Mouse (Mus musculus) neural tube, embryonic 13.5 days (tissue): ENCODE measurements at regions not wholly inside any gene's neighbourhood (a gene's known extent, or its start where the extent isn't known, plus 50 kb on each side); places are given as distances from the start of the nearest gene placed in this dataset.

Experiments
- ATAC-seq: fragments of 200-750 bp; cut with Nextera tagmentation; 2 replicates; pipeline ENCODE4 v1.8.0; 2017; ENCODE audit warnings: low read depth, mild to moderate bottlenecking, moderate TSS enrichment, moderate library complexity
- H3K27ac ChIP-seq: fragments of 300-500 bp; sonication (generic); replicated peaks from 2 replicates; pipeline ENCODE4 v1.5.1; 2015; ENCODE audit warnings: moderate library complexity, mild to moderate bottlenecking, inconsistent platforms
- H3K27me3 ChIP-seq: fragments of 300-500 bp; sonication (generic); 2 replicates; pipeline ENCODE4 v1.6.1; 2015; ENCODE audit warnings: mild to moderate bottlenecking, inconsistent platforms
- H3K36me3 ChIP-seq: fragments of 300-500 bp; sonication (generic); 2 replicates; pipeline ENCODE4 v1.6.1; 2015; ENCODE audit warnings: mild to moderate bottlenecking, inconsistent platforms
- H3K4me1 ChIP-seq: fragments of 300-500 bp; sonication (generic); replicated peaks from 2 replicates; pipeline ENCODE4 v1.6.1; 2015; ENCODE audit warnings: inconsistent platforms
- H3K4me2 ChIP-seq: fragments of 300-500 bp; sonication (generic); 2 replicates; pipeline ENCODE4 v1.6.1; 2015; ENCODE audit warnings: inconsistent platforms, mild to moderate bottlenecking, moderate library complexity
- H3K4me3 ChIP-seq: fragments of 300-500 bp; sonication (generic); 2 replicates; pipeline ENCODE4 v1.5.1; 2015; ENCODE audit warnings: mild to moderate bottlenecking, inconsistent platforms
- H3K9ac ChIP-seq: fragments of 300-500 bp; sonication (generic); 2 replicates; pipeline ENCODE4 v1.6.1; 2015; ENCODE audit warnings: moderate library complexity, mild to moderate bottlenecking, inconsistent platforms
- H3K9me3 ChIP-seq: fragments of 300-500 bp; sonication (generic); 2 replicates; pipeline ENCODE4 v1.6.1; 2016; ENCODE audit warnings: inconsistent platforms
- WGBS: fragments of 180-500 bp; shearing (Covaris S2); methylation state at CpG from one replicate; pipeline ENCODE4 v1.1.7; 2015; 5-methylcytosine and 5-hydroxymethylcytosine counted together

DNA sequence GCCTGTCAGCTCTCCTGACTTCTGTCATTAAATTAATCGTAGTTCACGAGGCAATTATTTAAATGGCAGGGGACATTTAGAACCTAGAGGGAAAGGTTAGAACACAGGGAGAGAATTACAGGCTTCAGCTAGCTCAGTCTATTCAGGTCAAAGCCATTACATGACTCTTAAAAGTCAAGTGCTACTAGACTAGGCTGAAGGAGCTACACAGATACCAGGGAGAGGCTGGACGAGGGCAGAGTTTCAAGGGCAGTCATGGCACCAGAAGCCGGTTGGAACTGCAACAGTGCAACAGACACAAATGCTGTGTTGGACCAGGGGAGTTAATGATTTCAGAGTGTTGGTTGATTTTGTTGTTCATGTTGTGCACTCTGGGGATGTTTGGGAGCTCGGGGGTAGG is 254.5 kb downstream of the Hhipl2 start:
- ATAC-seq: no peak
- Histone ChIP-seq H3K36me3 (no peaks in the 10 kb centered on the region), H3K9me3 (no peaks in the 10 kb centered on the region), H3K4me1 (peaks cover 14% of the 10 kb centered on the region), H3K27ac (no peak overlapping the region), H3K9ac (no peak overlapping the region), H3K27me3 (no peaks in the 10 kb centered on the region), H3K4me3 (no peak overlapping the region), H3K4me2 (no peak overlapping the region)
- WGBS: 85% methylated on average over 5 of the region's 5 CpGs

DNA sequence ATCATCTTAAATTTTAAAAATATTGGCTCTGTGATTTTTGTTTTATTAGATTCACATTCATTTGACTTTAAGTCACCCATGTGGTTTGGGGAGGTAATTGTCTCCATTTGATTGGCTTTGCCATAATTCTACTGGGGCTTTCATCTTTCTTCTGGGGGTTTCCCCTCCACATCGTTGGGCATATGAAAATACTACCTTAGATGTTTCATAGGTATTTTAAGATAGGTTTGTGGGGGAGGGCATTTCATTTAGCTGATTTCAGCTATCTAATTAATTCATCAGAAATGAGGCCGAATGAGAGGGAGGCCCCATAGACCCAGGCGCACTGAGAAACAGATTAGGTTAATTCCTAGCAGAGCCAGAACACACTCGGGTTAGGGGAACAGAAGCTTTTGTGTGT is 259.6 kb downstream of the Hhipl2 start:
- no peaks in the 10 kb centered on the region for H3K9me3 ChIP-seq
- no peaks in the 10 kb centered on the region for H3K27me3 ChIP-seq
- no peak overlapping the region for H3K4me3 ChIP-seq
- no peak for ATAC-seq
- no peaks in the 10 kb centered on the region for H3K4me1 ChIP-seq
- H3K4me2 ChIP-seq: no peak overlapping the region
- no peaks in the 10 kb centered on the region for H3K36me3 ChIP-seq
- WGBS: 66% methylated on average over 4 of the region's 4 CpGs
- H3K27ac ChIP-seq: no peak overlapping the region
- H3K9ac ChIP-seq: no peak overlapping the region

DNA sequence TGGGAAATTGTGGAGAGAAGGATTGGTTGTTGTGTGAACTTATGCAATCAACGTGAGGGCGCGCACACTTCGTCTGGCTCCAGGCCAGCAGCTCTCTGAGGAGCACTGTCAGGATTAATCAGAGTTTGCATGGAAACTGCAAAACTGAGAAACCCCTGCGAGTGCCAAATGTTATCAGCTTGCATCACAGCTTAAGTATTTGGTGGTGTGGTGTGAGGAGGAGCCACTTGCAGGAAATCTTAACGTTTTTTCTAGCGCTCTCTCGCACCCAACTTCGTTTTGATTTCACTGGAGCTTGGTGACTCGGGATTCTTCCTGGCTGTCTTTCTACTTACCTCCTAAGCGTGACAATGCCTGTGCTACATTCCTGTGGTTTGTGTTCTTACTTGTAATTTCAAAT is 261.9 kb downstream of the Hhipl2 start:
- no peak for ATAC-seq
- H3K4me1 ChIP-seq: no peaks in the 10 kb centered on the region
- H3K4me3 ChIP-seq: no peak overlapping the region
- H3K9ac ChIP-seq: no peak overlapping the region
- H3K4me2 ChIP-seq: no peak overlapping the region
- WGBS: 73% methylated on average over 11 of the region's 11 CpGs
- H3K27ac ChIP-seq: no peak overlapping the region
- H3K36me3 ChIP-seq: no peaks in the 10 kb centered on the region
- H3K9me3 ChIP-seq: no peaks in the 10 kb centered on the region
- H3K27me3 ChIP-seq: no peaks in the 10 kb centered on the region

- Histone ChIP-seq H3K36me3 (no peaks in the 10 kb centered on the region), H3K27ac (no peak overlapping the region), H3K4me2 (no peak overlapping the region), H3K4me3 (no peak overlapping the region), H3K9me3 (no peaks in the 10 kb centered on the region), H3K27me3 (no peaks in the 10 kb centered on the region), H3K4me1 (no peaks in the 10 kb centered on the region), H3K9ac (no peak overlapping the region)
- 92% methylated on average over 5 of the region's 5 CpGs for WGBS
- ATAC-seq: no peak
Measured at GRCm38 (mm10) chr1:183686056-183686455, 268.0 kb downstream of the Hhipl2 start.

GRCm38 (mm10) chr1:183692756-183693155 is 274.7 kb downstream of the Hhipl2 start:
- H3K4me3 ChIP-seq: no peak overlapping the region
- H3K36me3 ChIP-seq: no peaks in the 10 kb centered on the region
- H3K27me3 ChIP-seq: no peaks in the 10 kb centered on the region
- no peak overlapping the region for H3K27ac ChIP-seq
- no peak overlapping the region for H3K9ac ChIP-seq
- ATAC-seq: no peak
- WGBS: 91% methylated on average over 5 of the region's 5 CpGs
- H3K4me1 ChIP-seq: no peaks in the 10 kb centered on the region
- H3K9me3 ChIP-seq: no peaks in the 10 kb centered on the region
- H3K4me2 ChIP-seq: no peak overlapping the region

GRCm38 (mm10) chr1:183699284-183699683 is 281.3 kb downstream of the Hhipl2 start:
- no peaks in the 10 kb centered on the region for H3K27me3 ChIP-seq
- H3K27ac ChIP-seq: no peak overlapping the region
- H3K9ac ChIP-seq: no peak overlapping the region
- no peaks in the 10 kb centered on the region for H3K36me3 ChIP-seq
- 89% methylated on average over 11 of the region's 11 CpGs for WGBS
- H3K4me2 ChIP-seq: no peak overlapping the region
- H3K9me3 ChIP-seq: no peaks in the 10 kb centered on the region
- no peak overlapping the region for H3K4me3 ChIP-seq
- H3K4me1 ChIP-seq: no peaks in the 10 kb centered on the region
- ATAC-seq: no peak

GRCm38 (mm10) chr1:183702888-183703287 is 284.9 kb downstream of the Hhipl2 start:
- no peak overlapping the region for H3K27ac ChIP-seq
- no peak overlapping the region for H3K4me3 ChIP-seq
- WGBS: 97% methylated on average over 2 of the region's 2 CpGs
- no peaks in the 10 kb centered on the region for H3K4me1 ChIP-seq
- H3K9me3 ChIP-seq: no peaks in the 10 kb centered on the region
- ATAC-seq: no peak
- H3K9ac ChIP-seq: no peak overlapping the region
- H3K36me3 ChIP-seq: no peaks in the 10 kb centered on the region
- no peak overlapping the region for H3K4me2 ChIP-seq
- no peaks in the 10 kb centered on the region for H3K27me3 ChIP-seq

- Histone ChIP-seq H3K4me1 (peaks cover 6% of the 10 kb centered on the region; the same call in 1 of the 2 replicates), H3K4me2 (no peak overlapping the region), H3K27ac (no peak overlapping the region), H3K4me3 (no peak overlapping the region), H3K9me3 (no peaks in the 10 kb centered on the region), H3K9ac (no peak overlapping the region), H3K27me3 (no peaks in the 10 kb centered on the region), H3K36me3 (no peaks in the 10 kb centered on the region)
- ATAC-seq: no peak
- WGBS: 85% methylated on average over 1 of the region's 1 CpGs
Measured at GRCm38 (mm10) chr1:183712895-183713294, 294.9 kb downstream of the Hhipl2 start.

DNA sequence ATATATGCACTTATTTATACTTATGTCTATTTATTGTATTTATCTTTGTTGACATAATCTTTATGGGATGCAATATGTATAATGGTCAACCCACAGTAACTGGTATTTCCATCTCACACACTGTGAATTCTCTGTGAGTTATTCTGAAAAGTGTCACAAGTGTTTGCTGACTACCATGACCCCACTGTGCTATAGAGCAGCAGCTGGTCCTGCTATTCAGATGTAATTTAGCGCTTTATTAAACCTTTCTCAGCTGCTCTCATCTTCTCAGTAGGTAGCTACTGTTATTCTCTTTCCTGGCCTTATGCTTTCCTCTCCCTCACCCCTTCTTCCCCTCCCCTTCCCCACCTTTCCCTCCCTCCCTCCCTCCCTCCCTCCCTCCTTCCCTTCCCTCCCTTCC is 296.0 kb upstream of the Dusp10 start:
- H3K27ac ChIP-seq: no peak overlapping the region
- H3K9me3 ChIP-seq: no peaks in the 10 kb centered on the region
- no peaks in the 10 kb centered on the region for H3K36me3 ChIP-seq
- no peaks in the 10 kb centered on the region for H3K27me3 ChIP-seq
- H3K4me3 ChIP-seq: no peak overlapping the region
- 61% methylated on average over 1 of the region's 1 CpGs for WGBS
- ATAC-seq: 0 out of 2 replicates have a peak, but pooled peaks have one; percentile 59
- no peak overlapping the region for H3K9ac ChIP-seq
- H3K4me2 ChIP-seq: no peak overlapping the region
- no peaks in the 10 kb centered on the region for H3K4me1 ChIP-seq

DNA sequence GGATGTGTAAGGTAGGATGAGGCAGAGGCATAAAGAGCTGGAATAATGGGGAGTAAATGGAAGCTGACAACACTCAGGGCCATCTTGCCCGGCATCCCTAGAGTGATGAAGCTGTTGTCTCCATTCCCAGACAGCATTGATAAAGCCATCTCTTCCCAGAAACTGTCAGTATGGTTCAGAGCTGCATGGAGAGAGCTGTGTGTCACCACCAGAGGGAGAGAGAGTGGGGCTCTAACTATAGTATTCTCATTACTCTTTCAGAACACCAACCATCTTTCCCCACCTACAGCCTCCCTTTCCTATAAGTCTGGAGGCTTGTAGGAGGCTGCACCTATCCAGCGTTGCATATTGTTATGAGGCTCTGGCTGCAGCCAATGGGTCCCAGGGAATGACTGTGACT is 264.0 kb upstream of the Dusp10 start:
- H3K9ac ChIP-seq: no peak overlapping the region
- WGBS: 85% methylated on average over 2 of the region's 2 CpGs
- ATAC-seq: no peak
- no peak overlapping the region for H3K4me3 ChIP-seq
- H3K27ac ChIP-seq: no peak overlapping the region
- no peaks in the 10 kb centered on the region for H3K36me3 ChIP-seq
- 0 out of 2 replicates have a peak, but pooled peaks cover under 1% of the 10 kb centered on the region for H3K4me1 ChIP-seq
- H3K4me2 ChIP-seq: no peak overlapping the region
- no peaks in the 10 kb centered on the region for H3K9me3 ChIP-seq
- H3K27me3 ChIP-seq: no peaks in the 10 kb centered on the region

DNA sequence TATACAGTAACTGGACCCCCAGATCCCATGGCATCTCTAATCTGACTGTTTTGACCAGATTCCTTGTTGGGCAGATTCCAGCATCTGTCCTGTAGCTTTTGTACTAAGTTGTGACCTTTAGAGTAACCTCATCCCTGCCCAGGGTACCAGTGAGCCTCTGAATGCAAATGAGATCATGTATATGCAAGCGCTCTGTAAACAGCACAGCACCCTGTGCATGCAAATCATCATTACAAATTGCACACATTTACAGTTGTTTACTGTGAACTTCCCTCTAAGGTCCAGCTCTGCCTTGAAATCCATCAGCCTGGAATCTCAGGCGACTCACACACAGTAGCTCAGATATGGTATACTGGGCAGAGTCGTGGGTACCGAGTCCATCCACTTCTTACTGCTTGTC is 258.6 kb upstream of the Dusp10 start:
- no peaks in the 10 kb centered on the region for H3K36me3 ChIP-seq
- no peak for ATAC-seq
- no peak overlapping the region for H3K9ac ChIP-seq
- no peak overlapping the region for H3K27ac ChIP-seq
- H3K4me1 ChIP-seq: peaks cover 8% of the 10 kb centered on the region
- no peak overlapping the region for H3K4me2 ChIP-seq
- no peak overlapping the region for H3K4me3 ChIP-seq
- H3K27me3 ChIP-seq: no peaks in the 10 kb centered on the region
- WGBS: 77% methylated on average over 4 of the region's 4 CpGs
- H3K9me3 ChIP-seq: no peaks in the 10 kb centered on the region

DNA sequence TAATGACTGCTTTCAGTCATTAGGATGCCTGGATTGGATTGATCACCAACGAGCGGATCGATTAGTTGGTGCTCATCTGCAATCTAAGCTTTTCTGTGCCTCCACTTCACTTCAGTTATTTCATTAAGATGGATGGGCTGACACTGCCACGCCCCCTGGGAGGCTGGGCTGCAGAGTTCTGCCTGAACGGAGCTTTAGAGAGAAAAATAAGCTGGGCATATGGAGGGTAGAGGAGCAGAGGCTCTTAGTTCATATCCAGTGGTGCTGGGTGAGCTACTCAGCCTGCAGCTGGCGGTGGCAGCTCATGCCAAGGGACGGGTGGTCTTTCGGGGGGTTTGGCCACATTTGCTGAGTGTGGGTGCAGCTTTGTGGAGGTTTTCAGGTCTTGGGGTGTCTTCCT is 256.4 kb upstream of the Dusp10 start:
- Histone ChIP-seq H3K27ac (no peak overlapping the region), H3K4me1 (peaks cover 8% of the 10 kb centered on the region), H3K9me3 (no peaks in the 10 kb centered on the region), H3K4me2 (no peak overlapping the region), H3K9ac (no peak overlapping the region), H3K36me3 (no peaks in the 10 kb centered on the region), H3K4me3 (no peak overlapping the region), H3K27me3 (no peaks in the 10 kb centered on the region)
- no peak for ATAC-seq
- 62% methylated on average over 8 of the region's 8 CpGs for WGBS

GRCm38 (mm10) chr1:183763864-183764726 is 249.0 kb upstream of the Dusp10 start:
- Histone ChIP-seq H3K27me3 (no peaks in the 10 kb centered on the region), H3K9ac (no peak overlapping the region), H3K9me3 (no peaks in the 10 kb centered on the region), H3K4me3 (no peak overlapping the region), H3K36me3 (no peaks in the 10 kb centered on the region), H3K4me1 (no peaks in the 10 kb centered on the region), H3K4me2 (no peak overlapping the region), H3K27ac (no peak overlapping the region)
- ATAC-seq: no peak
- WGBS: 71% methylated on average over 11 of the region's 11 CpGs
